Mouse (Mus musculus) bone marrow, adult 2 months (tissue): ENCODE results near the gene Mark4. TPM values are rescaled to one million over a fixed set of nuclear protein-coding genes. Genes with fewer than 3 reads are reported as not detected.
A peak's percentile ranks its signal among the peaks of the same experiment; 100 is the strongest.

Source experiments
- H3K27ac ChIP-seq: fragments of 200-500 bp; 2 replicates; pipeline ENCODE4 v1.5.1; 2012; ENCODE audit warnings: low read depth, mild to moderate bottlenecking, control low read depth, inconsistent platforms, low read length; ENCODE audit not compliant: control insufficient read depth, poor library complexity, insufficient read depth
- H3K4me1 ChIP-seq: fragments of 200-500 bp; 2 replicates; pipeline ENCODE4 v1.6.1; 2011; ENCODE audit warnings: low read length; ENCODE audit not compliant: control insufficient read depth, insufficient read depth
- H3K4me3 ChIP-seq: fragments of 200-500 bp; replicated peaks from 2 replicates; pipeline ENCODE3; 2011; ENCODE audit warnings: mild to moderate bottlenecking, low read depth, low read length, control low read depth; ENCODE audit not compliant: control insufficient read depth
- CTCF ChIP-seq: fragments of 200-500 bp; IDR thresholded peaks from 2 replicates; pipeline ENCODE4 v1.5.1; 2011; ENCODE audit warnings: low read length, control low read depth; ENCODE audit not compliant: control insufficient read depth, insufficient read depth
- POLR2A ChIP-seq: fragments of 200-500 bp; IDR thresholded peaks from 2 replicates; pipeline ENCODE4 v1.6.1; 2011; ENCODE audit warnings: low read depth, mild to moderate bottlenecking, control low read depth, low read length, borderline replicate concordance; ENCODE audit not compliant: control insufficient read depth
- WGBS: fragments of 180-500 bp; shearing (Covaris S2); methylation state at CpG from one replicate; pipeline ENCODE4 v1.1.7; 2018; 5-methylcytosine and 5-hydroxymethylcytosine counted together
- polyA plus RNA-seq: library from polyadenylated mRNA; stranded (reverse); fragments of >200 nt; gene quantifications from 2 replicates; pipeline ENCODE4 v1.2.4, GENCODE M21; 2011; ENCODE audit warnings: low replicate concordance; ENCODE audit not compliant: missing spikeins, insufficient read depth, insufficient read length

The Mark4 gene
- polyA plus RNA-seq, 1 experiment, result 14.6 TPM

DNA sequence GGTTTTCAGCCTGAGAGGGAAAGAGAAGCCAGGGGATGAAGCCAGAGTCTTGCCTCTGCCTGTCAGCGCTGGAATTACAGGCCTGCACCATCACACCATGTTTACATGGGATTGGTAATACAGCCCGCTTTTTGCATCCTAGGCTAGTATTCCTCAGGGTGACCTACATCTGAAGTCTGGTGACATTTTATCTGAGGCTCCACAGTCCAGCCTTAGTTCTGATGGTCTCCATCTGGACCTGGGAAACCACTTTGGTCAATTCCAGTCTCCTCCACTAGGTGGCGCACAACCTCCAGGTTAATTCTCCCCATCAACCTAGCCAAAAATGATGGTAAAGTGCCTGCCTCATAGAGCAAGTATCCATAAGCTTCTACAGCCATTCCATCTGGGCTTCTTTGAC, 15.3 kb downstream of the Mark4 start:
- 55% methylated on average over 3 of the region's 3 CpGs for WGBS
- H3K27ac ChIP-seq, result no peak overlapping the region
- H3K4me3 ChIP-seq, result no peak overlapping the region
- no peaks in the 10 kb centered on the region for H3K4me1 ChIP-seq
- TF ChIP-seq POLR2A (no peak), CTCF (peak; percentile 85)

DNA sequence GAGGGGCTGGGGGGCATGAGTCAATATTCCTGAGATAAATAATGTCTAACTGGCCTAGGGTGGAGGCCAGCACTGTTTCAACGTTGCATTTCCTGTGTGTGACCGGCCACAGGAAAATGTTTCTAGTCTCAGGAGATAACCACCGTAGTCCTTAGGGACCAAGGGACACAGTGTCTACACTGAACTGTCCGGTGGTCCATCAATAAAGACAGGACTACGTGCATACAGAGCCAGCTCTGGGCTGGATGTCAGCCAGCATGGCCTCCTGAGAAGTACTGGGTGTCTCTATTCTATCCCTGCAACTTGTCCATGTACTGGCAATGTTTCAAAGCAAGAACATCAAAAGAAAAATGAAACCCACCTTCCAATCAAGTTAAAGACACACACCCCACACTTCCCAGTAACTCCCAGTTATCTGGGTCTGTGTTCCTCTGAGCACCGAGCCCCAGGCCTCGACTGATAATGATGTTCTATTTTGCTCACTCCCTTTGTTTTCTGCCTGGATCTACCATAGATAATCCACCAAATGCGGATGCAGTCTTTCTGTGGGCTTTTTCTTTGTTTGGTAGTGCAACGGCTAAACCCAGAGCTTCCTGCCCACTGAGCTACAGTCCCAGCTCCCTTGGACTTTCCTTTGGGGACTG, 17.1 kb downstream of the Mark4 start:
- no peak for TF ChIP-seq CTCF
- no peak for TF ChIP-seq POLR2A
- no peak overlapping the region for H3K27ac ChIP-seq
- H3K4me1 ChIP-seq, result no peaks in the 10 kb centered on the region
- 73% methylated on average over 9 of the region's 9 CpGs for WGBS
- no peak overlapping the region for H3K4me3 ChIP-seq

GRCm38 (mm10) chr7:19437048-19437447, 21.6 kb downstream of the Mark4 start:
- Histone ChIP-seq H3K27ac (no peak overlapping the region), H3K4me1 (no peaks in the 10 kb centered on the region), H3K4me3 (no peak overlapping the region)
- 81% methylated on average over 9 of the region's 9 CpGs for WGBS
- no peak for TF ChIP-seq CTCF
- no peak for TF ChIP-seq POLR2A

- no peaks in the 10 kb centered on the region for H3K4me1 ChIP-seq
- WGBS, result 96% methylated on average over 2 of the region's 2 CpGs
- no peak overlapping the region for H3K4me3 ChIP-seq
- no peak overlapping the region for H3K27ac ChIP-seq
- TF ChIP-seq CTCF, result no peak
- no peak for TF ChIP-seq POLR2A
These were observed 22.3 kb downstream of the Mark4 start for GRCm38 (mm10) chr7:19436276-19436675.

GRCm38 (mm10) chr7:19432475-19432874, 26.1 kb downstream of the Mark4 start:
- 88% methylated on average over 2 of the region's 2 CpGs for WGBS
- Histone ChIP-seq H3K4me1 (no peaks in the 10 kb centered on the region; the same call in 1 of the 2 replicates), H3K4me3 (no peak overlapping the region), H3K27ac (no peak overlapping the region)
- TF ChIP-seq POLR2A (no peak), CTCF (peak; percentile 34; the same call in 1 of the 2 replicates)

- TF ChIP-seq POLR2A (no peak), CTCF (no peak)
- WGBS, result 88% methylated on average over 6 of the region's 6 CpGs
- no peak overlapping the region for H3K27ac ChIP-seq
- no peak overlapping the region for H3K4me3 ChIP-seq
- H3K4me1 ChIP-seq, result no peaks in the 10 kb centered on the region; the same call in 1 of the 2 replicates
These were observed 28.2 kb downstream of the Mark4 start for GRCm38 (mm10) chr7:19430402-19430801.

DNA sequence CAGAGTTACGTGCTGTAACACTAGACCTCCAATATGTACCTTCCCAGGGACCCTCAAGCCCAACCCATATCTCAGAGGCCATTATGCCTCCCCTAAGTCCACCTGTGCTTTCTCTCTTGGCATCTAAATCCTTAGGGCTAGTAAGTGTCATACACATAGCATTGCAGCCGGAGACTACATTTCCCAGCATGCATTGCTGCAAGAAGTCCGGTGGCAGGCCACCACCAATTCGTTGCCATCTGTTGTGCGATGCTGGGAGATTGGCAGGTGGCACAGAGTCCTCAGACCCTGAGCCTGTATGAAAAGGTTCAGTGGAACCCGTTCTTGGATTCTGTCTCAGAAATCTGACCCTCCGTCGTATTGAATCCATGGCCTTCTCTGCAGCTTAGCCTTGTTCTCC, 28.9 kb downstream of the Mark4 start:
- WGBS, result 77% methylated on average over 8 of the region's 8 CpGs
- H3K27ac ChIP-seq, result no peak overlapping the region
- H3K4me3 ChIP-seq, result no peak overlapping the region
- TF ChIP-seq POLR2A (no peak), CTCF (no peak)
- no peaks in the 10 kb centered on the region; the same call in 1 of the 2 replicates for H3K4me1 ChIP-seq

- TF ChIP-seq CTCF (no peak), POLR2A (no peak)
- peak overlapping the region; percentile 48 for H3K27ac ChIP-seq
- WGBS, result 84% methylated on average over 15 of the region's 15 CpGs
- no peaks in the 10 kb centered on the region; the same call in 1 of the 2 replicates for H3K4me1 ChIP-seq
- no peak overlapping the region for H3K4me3 ChIP-seq
These were observed 30.5 kb downstream of the Mark4 start for GRCm38 (mm10) chr7:19427999-19428650.

DNA sequence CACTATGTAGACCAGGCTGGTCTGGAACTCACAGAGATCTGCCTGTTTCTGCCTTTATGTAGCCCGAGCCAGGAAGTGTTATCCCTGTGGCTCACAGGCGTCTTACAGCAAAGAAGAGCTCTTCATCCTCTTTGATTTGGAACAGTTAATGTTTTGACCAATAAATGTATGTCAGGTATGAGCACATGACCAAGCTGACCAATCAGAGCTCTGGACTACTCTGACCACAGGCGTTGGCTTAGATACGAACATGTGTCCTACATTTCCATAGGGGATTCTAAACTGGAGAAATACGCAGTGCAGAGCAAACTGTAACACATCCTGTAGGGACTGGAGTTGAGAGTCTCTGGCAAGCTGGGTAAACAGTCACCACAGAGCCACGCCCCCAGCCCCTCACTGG, 31.7 kb downstream of the Mark4 start:
- TF ChIP-seq CTCF (no peak), POLR2A (no peak)
- 80% methylated on average over 6 of the region's 6 CpGs for WGBS
- Histone ChIP-seq H3K27ac (no peak overlapping the region), H3K4me1 (no peaks in the 10 kb centered on the region; the same call in 1 of the 2 replicates), H3K4me3 (no peak overlapping the region)
